In genomic region chr1:163619831-163620230, GRCm38 (mm10) we compare ENCODE assay signal across 13 mouse cellular contexts.
"Had no signal": no experiment of that assay in that cellular context is flagged by ENCODE, and none has a peak within 500 bp of the region (broad histone marks: within the 10 kb centered on the region; RNA-seq: fewer than 3 reads in every experiment).

No protein-coding gene starts in this region.

- H3K27ac ChIP-seq: limb, embryonic 15.5 days; liver, embryonic 12.5 days; midbrain, embryonic 15.5 days; stomach, postnatal 0 days had no signal

- ATAC-seq: intestine, embryonic 16.5 days; liver, embryonic 12.5 days; midbrain, embryonic 15.5 days had no signal

- DNase-seq: kidney, postnatal 10 days; layer of hippocampus, adult 9-11 months; layer of hippocampus, postnatal 36 days; lung, embryonic 14.5 days; lung, postnatal 10 days; lung, postnatal 4 days; thymus, postnatal 4 days had no signal

- H3K27me3 ChIP-seq: limb, embryonic 15.5 days; liver, embryonic 12.5 days; midbrain, embryonic 15.5 days had no signal

- H3K4me1 ChIP-seq: limb, embryonic 15.5 days; liver, embryonic 12.5 days; midbrain, embryonic 15.5 days had no signal

- H3K4me2 ChIP-seq: limb, embryonic 15.5 days; liver, embryonic 12.5 days; lung, embryonic 14.5 days; midbrain, embryonic 11.5 days; midbrain, embryonic 15.5 days had no signal

- H3K4me3 ChIP-seq: limb, embryonic 15.5 days; liver, embryonic 12.5 days; midbrain, embryonic 15.5 days had no signal

- H3K36me3 ChIP-seq: limb, embryonic 15.5 days; liver, embryonic 12.5 days; midbrain, embryonic 15.5 days had no signal

- H3K9me3 ChIP-seq: limb, embryonic 15.5 days; liver, embryonic 12.5 days; midbrain, embryonic 15.5 days had no signal

- H3K9ac ChIP-seq: limb, embryonic 15.5 days; liver, embryonic 12.5 days; lung, embryonic 14.5 days; midbrain, embryonic 15.5 days had no signal
